Mouse (Mus musculus) midbrain, embryonic 11.5 days (tissue): ENCODE measurements around the gene Cpxm1. TPM values are rescaled to one million over a fixed set of nuclear protein-coding genes. Genes with fewer than 3 reads are reported as not detected.
"Not testable (repeated sequence)": the region's sequence is repeated elsewhere in the genome, so short reads cannot be mapped to it uniquely, and the experiment has no call there.

Source experiments
- ATAC-seq: fragments of 200-750 bp; cut with Nextera tagmentation; 2 replicates; pipeline ENCODE4 v1.8.0; 2017; ENCODE audit warnings: moderate TSS enrichment, moderate library complexity; ENCODE audit not compliant: low FRiP score
- DNase-seq: peaks from one replicate; pipeline ENCODE4 v3.0.0; 2015; ENCODE audit warnings: low spot score; ENCODE audit errors: missing footprints
- H3K27ac ChIP-seq: fragments of 300-500 bp; sonication (generic); 2 replicates; pipeline ENCODE4 v1.5.1; 2014; ENCODE audit warnings: low read depth, low read length
- H3K27me3 ChIP-seq: fragments of 300-500 bp; sonication (generic); 2 replicates; pipeline ENCODE4 v1.6.1; 2014; ENCODE audit warnings: mild to moderate bottlenecking, low read length, moderate library complexity, mixed read lengths; ENCODE audit not compliant: control insufficient read depth, insufficient read depth
- H3K36me3 ChIP-seq: fragments of 300-500 bp; sonication (generic); 2 replicates; pipeline ENCODE4 v1.6.1; 2014; ENCODE audit warnings: mild to moderate bottlenecking, low read length, moderate library complexity, mixed read lengths; ENCODE audit not compliant: control insufficient read depth, insufficient read depth
- H3K4me1 ChIP-seq: fragments of 300-500 bp; sonication (generic); 2 replicates; pipeline ENCODE4 v1.6.1; 2014; ENCODE audit warnings: low read length; ENCODE audit not compliant: control insufficient read depth, insufficient read depth
- H3K4me2 ChIP-seq: fragments of 300-500 bp; sonication (generic); 2 replicates; pipeline ENCODE4 v1.6.1; 2014; ENCODE audit warnings: mild to moderate bottlenecking, moderate library complexity
- H3K4me3 ChIP-seq: fragments of 300-500 bp; sonication (generic); 2 replicates; pipeline ENCODE4 v1.5.1; 2014; ENCODE audit warnings: low read depth, low read length
- H3K9ac ChIP-seq: fragments of 300-500 bp; sonication (generic); 2 replicates; pipeline ENCODE4 v1.6.1; 2014; ENCODE audit warnings: low read length
- H3K9me3 ChIP-seq: fragments of 300-500 bp; sonication (generic); 2 replicates; pipeline ENCODE4 v1.6.1; 2016; ENCODE audit warnings: low read length; ENCODE audit not compliant: control insufficient read depth
- WGBS: fragments of 180-500 bp; shearing (Covaris S2); extraction: QIAGEN DNeasy Blood & Tissue Kit; methylation state at CpG from one replicate; pipeline ENCODE4 v1.1.7; 2014; 5-methylcytosine and 5-hydroxymethylcytosine counted together
- polyA plus RNA-seq: library from polyadenylated mRNA; unstranded; fragments of >200 nt; fragmentation: Nextera tagmentation; extraction: Ambion mirVana; gene quantifications from 2 replicates; pipeline ENCODE4 v1.2.1, GENCODE M21; 2014

The Cpxm1 gene
- polyA plus RNA-seq, 1 experiment from 2014 or later: 26.7 TPM

DNA sequence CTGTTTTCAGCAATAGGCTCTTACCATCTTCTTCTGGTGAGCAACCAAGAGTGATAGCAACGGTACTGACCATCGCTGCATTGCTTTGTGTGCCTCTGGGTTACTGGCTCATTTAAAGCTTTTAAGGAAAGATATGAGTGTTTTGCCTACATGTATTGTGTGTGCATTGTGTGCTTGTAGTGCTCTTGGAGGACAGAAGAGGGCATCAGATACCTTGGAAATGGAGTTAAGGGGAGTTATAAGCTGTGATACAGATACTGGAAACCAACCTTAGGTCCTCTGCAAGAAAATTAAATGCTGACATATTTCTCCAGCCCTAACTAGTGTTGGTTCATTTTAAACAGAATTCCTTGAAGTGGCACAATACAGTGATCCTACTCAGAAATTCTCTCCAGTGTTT, 8.6 kb downstream of the Cpxm1 start:
- WGBS: 61% methylated on average over 2 of the region's 2 CpGs

DNA sequence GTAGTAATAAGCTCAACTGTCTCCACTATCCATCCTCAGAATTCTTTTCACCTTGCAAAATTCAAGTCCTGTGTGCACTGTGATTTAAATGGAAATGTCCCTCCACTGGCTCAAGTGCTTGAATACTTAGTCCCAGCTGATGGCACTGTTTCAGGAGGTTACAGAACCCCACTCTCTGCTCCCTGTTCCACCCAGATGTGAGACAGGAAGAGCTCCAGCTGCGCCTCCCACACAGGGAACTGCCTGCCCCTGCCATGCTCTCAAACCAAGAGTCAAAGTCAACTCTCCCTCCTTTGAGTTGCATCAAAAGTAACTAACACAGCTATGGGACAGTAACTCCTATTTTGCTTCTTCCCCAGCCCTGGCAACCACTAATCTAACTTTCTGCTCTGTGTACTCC, 11.2 kb downstream of the Cpxm1 start:
- H3K4me1 ChIP-seq: no peaks in the 10 kb centered on the region
- ATAC-seq (no peak), DNase-seq (no peak)
- no peak overlapping the region for H3K4me3 ChIP-seq
- H3K36me3 ChIP-seq: no peaks in the 10 kb centered on the region
- no peak overlapping the region for H3K4me2 ChIP-seq
- WGBS: 78% methylated on average over 1 of the region's 1 CpGs
- no peaks in the 10 kb centered on the region for H3K9me3 ChIP-seq
- H3K9ac ChIP-seq: no peak overlapping the region
- H3K27me3 ChIP-seq: no peaks in the 10 kb centered on the region
- H3K27ac ChIP-seq: no peak overlapping the region

More for the DNA sequence above, 8.6 kb downstream of the Cpxm1 start:
- no peaks in the 10 kb centered on the region for H3K4me1 ChIP-seq
- no peak overlapping the region for H3K4me2 ChIP-seq
- H3K9me3 ChIP-seq: no peaks in the 10 kb centered on the region
- no peak overlapping the region for H3K27ac ChIP-seq
- ATAC-seq (no peak), DNase-seq (peak; percentile 64)
- no peak overlapping the region for H3K9ac ChIP-seq
- no peak overlapping the region for H3K4me3 ChIP-seq
- no peaks in the 10 kb centered on the region for H3K36me3 ChIP-seq
- no peaks in the 10 kb centered on the region for H3K27me3 ChIP-seq

DNA sequence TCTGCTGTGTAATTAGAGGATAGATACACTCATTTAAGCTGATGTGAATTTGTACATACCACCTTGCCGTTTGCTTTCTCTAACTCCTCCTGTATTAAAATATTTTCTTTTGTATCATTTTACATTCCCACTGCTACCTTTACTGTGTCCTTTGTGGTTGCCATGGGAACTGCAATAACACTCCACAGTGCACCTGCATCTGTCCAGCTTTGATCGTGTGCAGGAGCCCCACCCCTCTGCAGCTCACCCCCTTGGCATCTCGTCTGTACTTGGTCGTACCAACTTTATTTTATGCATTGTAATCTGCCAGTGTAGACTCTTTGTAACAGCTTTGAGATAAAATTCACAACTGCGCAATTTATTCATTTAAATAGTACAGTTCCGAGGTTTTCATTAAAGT, 13.5 kb downstream of the Cpxm1 start:
- 83% methylated on average over 6 of the region's 6 CpGs for WGBS
- ATAC-seq: no peak
- no peaks in the 10 kb centered on the region for H3K27me3 ChIP-seq
- H3K4me3 ChIP-seq: no peak overlapping the region
- no peak overlapping the region for H3K27ac ChIP-seq
- DNase-seq: no peak
- no peak overlapping the region for H3K9ac ChIP-seq
- H3K36me3 ChIP-seq: no peaks in the 10 kb centered on the region
- H3K4me1 ChIP-seq: no peaks in the 10 kb centered on the region
- no peak overlapping the region for H3K4me2 ChIP-seq
- no peaks in the 10 kb centered on the region for H3K9me3 ChIP-seq

DNA sequence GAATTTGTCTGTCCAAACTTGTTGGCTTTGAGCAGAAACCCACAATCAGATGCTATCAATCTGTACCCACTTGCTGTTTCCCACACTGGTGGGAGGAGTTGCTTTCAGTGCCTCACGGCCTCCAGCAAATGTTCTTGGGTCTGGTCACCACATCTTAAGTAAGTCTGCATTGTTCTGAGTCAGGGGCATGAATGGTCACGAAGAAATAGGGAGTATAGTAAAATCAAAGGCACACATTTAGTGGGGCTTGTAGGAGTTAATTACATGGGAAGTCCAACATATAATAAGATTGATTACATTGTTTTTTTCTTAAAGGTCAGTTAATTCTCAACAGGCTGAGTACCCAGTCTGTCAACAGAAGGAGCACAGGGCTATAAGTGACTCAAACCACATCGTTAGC, 14.2 kb downstream of the Cpxm1 start:
- WGBS: 55% methylated on average over 3 of the region's 3 CpGs
- no peaks in the 10 kb centered on the region for H3K4me1 ChIP-seq
- no peak for DNase-seq

DNA sequence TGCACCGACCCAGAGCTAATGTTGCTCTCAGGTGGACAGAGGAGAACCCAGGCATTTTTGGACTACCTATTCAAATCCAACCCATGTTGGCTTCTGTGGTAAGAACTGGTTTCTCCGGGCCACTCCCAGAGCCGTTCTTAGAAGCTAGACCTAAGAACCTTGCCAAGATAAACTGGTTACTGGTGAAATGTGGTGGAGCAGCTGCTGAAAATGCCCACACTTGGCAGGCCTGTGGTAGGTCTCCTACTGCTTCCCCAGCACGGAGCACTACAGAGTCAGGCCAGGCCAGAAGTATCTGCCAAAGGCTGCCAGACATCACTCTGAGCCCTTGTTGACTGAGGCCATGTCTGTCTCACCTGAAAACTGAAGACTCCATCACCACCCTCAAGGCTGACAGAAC, 22.4 kb downstream of the Cpxm1 start:
- Histone ChIP-seq H3K27ac (no peak overlapping the region), H3K36me3 (no peaks in the 10 kb centered on the region), H3K4me3 (no peak overlapping the region), H3K27me3 (no peaks in the 10 kb centered on the region), H3K9ac (no peak overlapping the region), H3K4me2 (no peak overlapping the region), H3K4me1 (no peaks in the 10 kb centered on the region), H3K9me3 (no peaks in the 10 kb centered on the region)
- 80% methylated on average over 4 of the region's 4 CpGs for WGBS
- DNase-seq (no peak), ATAC-seq (no peak)

More for the DNA sequence above, 14.2 kb downstream of the Cpxm1 start:
- H3K27ac ChIP-seq: no peak overlapping the region
- H3K27me3 ChIP-seq: no peaks in the 10 kb centered on the region
- H3K4me2 ChIP-seq: no peak overlapping the region
- no peak for ATAC-seq
- H3K36me3 ChIP-seq: no peaks in the 10 kb centered on the region
- no peak overlapping the region for H3K9ac ChIP-seq
- H3K9me3 ChIP-seq: no peaks in the 10 kb centered on the region
- no peak overlapping the region for H3K4me3 ChIP-seq

DNA sequence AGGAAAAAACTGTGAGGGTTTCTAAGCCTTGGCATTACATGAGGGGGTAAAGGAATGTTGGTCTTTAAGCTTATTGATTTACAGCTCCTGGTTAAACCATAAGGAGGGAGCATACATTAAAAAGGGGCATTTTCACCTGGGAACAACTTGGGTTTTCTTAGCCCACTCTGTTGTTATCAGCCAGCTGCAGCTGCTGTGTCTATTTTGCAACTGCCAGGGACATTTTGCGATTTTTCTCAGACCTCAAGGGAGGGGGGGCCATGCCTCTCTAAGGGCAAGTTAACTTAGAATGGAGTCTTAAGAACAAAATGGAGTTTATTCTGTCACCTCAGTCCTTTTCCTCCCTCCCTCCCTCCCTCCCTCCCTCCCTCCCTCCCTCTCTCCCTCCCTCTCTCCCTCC, 24.3 kb downstream of the Cpxm1 start:
- not testable (repeated sequence) for H3K4me3 ChIP-seq
- WGBS: 50% methylated on average over 1 of the region's 1 CpGs

DNA sequence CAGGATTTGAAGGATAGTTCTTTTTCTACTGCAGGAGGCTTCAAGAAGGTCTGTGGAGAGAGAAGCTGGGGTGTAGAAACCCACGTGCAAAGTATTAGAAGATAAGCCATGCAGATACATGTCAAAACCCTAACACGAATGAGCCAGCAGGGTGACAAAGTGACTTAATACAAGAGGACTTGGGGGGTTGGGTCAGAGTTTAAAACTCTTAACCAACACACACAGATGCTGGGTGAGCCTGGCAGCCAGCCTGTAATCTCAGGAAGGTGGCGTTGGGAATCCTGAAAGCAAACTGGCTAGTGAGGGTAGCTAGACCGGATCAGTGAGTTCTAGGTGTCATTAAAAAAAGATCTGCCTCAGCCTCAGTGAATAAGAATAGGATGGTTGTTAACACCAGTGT, 30.0 kb downstream of the Cpxm1 start:
- WGBS: 75% methylated on average over 4 of the region's 4 CpGs
- H3K4me3 ChIP-seq: no peak overlapping the region
- H3K36me3 ChIP-seq: no peaks in the 10 kb centered on the region
- no peak for DNase-seq
- H3K4me1 ChIP-seq: peaks cover 4% of the 10 kb centered on the region
- no peaks in the 10 kb centered on the region for H3K9me3 ChIP-seq
- H3K9ac ChIP-seq: no peak overlapping the region
- no peak for ATAC-seq
- no peak overlapping the region for H3K4me2 ChIP-seq
- no peak overlapping the region for H3K27ac ChIP-seq
- peaks cover 11% of the 10 kb centered on the region for H3K27me3 ChIP-seq

More for the DNA sequence above, 24.3 kb downstream of the Cpxm1 start:
- not testable (repeated sequence) for H3K27ac ChIP-seq, H3K4me1 ChIP-seq, H3K27me3 ChIP-seq, H3K4me2 ChIP-seq, DNase-seq, H3K9ac ChIP-seq, H3K9me3 ChIP-seq, ATAC-seq, H3K36me3 ChIP-seq

DNA sequence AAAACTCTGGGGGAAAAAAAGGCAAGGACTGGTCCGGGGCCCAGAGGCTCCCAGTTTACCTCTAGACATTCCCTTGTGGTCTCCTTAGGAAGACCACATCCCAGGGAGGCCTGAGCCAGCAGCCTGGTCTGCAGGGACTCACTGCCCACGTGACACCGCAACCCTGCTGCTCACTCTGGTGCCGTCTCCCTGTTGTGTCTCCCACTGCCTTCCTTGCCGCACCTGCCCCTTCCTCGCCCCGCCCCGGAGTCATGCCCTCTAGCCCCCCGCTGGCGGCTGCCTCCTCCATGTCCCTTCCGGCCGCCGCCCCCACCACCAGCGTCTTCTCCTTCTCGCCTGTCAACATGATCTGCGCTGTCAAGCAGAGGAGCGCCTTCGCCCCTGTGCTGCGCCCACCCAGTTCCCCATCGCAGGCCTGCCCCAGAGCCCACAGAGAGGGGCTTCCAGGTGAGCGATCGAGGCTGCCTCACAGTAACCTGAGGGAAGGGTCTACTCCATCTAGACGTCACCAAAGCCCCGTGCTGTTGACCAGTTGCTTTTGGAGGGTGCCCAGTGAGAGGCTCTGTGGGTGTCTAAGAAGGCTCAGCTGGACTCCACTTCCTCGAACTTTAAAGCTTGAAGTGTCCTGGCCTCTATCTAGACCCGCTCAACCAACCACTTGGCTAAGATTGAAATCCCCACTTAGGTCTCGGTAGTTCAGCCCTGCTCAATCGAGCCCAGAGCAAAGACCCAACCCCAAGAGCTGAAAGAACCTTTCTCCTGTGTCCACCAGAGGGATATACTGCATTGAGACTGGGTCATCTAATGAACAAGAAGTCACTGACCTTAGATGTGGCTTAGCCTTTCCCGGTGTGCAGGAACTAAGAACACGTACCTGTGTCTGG, 31.9 kb downstream of the Cpxm1 start:
- H3K27me3 ChIP-seq: peaks cover 31% of the 10 kb centered on the region
- ATAC-seq (peak; percentile 35; the same call in 1 of the 2 replicates), DNase-seq (peak; percentile 89)
- WGBS: 6% methylated on average over 30 of the region's 30 CpGs
- peak overlapping the region; percentile 14 for H3K9ac ChIP-seq
- no peak overlapping the region for H3K27ac ChIP-seq
- H3K4me1 ChIP-seq: peaks cover 7% of the 10 kb centered on the region
- H3K9me3 ChIP-seq: no peaks in the 10 kb centered on the region
- peak overlapping the region; percentile 41 for H3K4me2 ChIP-seq
- H3K36me3 ChIP-seq: no peaks in the 10 kb centered on the region
- H3K4me3 ChIP-seq: peak overlapping the region; percentile 24

DNA sequence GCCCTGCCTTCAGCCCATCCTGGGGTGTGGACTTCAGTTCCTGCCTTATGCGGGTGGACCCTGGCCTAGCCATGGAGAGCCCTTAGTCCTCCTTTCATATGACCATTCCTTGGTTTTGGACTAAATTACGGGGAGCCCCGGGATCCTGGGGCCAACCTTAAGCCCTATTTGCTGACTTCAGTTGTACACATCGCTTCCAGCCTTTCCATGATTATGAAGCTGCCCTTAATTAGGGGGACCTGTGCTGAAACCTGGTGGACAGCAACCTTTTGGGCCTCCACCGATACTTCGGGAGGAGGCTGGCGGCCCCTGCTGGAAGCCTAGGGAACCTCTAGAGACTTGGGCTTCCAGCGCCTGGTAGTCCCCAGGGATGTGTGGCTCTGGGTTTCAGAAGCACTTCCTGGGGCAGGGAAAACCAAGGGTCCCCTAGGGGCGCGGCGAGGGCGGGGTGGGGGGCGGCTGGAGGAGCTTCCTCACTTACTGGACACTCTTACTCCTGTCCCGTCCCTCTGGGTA, 34.8 kb downstream of the Cpxm1 start:
- Histone ChIP-seq H3K9me3 (no peaks in the 10 kb centered on the region), H3K4me2 (no peak overlapping the region), H3K4me3 (no peak overlapping the region), H3K9ac (no peak overlapping the region), H3K27me3 (peaks cover 39% of the 10 kb centered on the region), H3K27ac (no peak overlapping the region), H3K4me1 (peaks cover 7% of the 10 kb centered on the region), H3K36me3 (no peaks in the 10 kb centered on the region)
- DNase-seq: peak; percentile 97
- WGBS: 5% methylated on average over 14 of the region's 14 CpGs
- ATAC-seq: 0 out of 2 replicates have a peak, but pooled peaks have one; percentile 24
